Comparison of ENCODE assay signal across 8 mouse cellular contexts in the genomic region with DNA sequence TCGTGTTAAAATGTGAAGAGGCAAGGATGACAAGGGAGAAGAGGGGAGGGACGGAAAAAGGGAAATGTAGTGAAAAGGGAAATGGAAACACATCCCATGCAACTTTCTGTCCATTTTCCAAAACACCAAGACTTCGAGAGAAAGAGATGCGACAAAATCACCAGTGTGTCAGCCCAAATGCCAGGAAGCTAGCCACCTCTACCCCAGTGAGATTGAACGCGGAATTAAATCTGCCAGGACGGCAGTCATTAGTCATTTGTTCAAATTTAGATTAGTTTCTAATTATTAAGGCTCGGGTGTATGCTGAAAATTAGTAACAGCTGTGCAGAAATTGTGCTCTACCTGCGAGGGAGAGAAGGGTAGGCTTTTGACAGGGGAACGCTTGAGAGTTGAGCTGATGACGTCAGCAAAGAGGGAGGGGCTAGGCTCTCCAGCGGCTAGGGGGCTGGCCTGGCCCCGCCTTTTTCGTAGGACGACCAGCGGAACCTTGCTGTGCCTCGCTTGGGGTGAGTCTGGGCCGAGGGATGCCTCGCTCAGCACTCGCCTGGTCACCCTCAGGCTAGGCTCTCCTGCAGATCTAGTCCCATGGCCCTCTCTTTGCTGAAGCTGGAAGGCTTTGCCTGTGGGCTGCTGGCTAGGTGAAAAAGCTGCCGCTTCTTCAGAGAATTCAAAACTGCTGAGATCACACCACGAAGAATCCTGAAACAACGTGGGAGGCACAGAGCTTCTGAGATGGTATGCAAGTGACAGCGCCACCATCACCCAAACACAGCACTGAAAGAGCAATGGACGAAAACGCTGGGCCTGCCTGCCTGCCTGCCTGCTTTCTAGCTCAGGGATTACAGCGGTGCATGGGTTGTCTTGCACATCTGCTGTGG. TPM values are rescaled to one million over a fixed set of nuclear protein-coding genes. Genes with fewer than 3 reads are reported as not detected.
DNase-seq lines count a peak whose midpoint lies in the region; ATAC-seq and TF ChIP-seq lines count a peak whose summit lies in the region.

No protein-coding gene starts in this region.

- H3K27me3 ChIP-seq in small intestine, adult 2 months (ENCODE audit: control insufficient read depth, insufficient read depth, low read length), result no peaks in the 10 kb centered on the region

- no peak overlapping the region for H3K27ac ChIP-seq in small intestine, adult 2 months (ENCODE audit: insufficient read depth, low read depth, low read length)

- TF ChIP-seq POLR2A in small intestine, adult 2 months (IDR thresholded peaks at IDR 0.05; ENCODE audit: low read depth, low read length), result no peak

- intact Hi-C loops in left cerebral cortex, postnatal 4 days (cut with DNase I), result no loop called here

- peak; percentile 74 for ATAC-seq in cerebellum, adult (ENCODE audit: insufficient number of reproducible peaks, low FRiP score, low TSS enrichment)

- 69% methylated on average over 27 of the region's 27 CpGs for WGBS in small intestine, adult 2 months

- peak overlapping the region; percentile 38 for H3K4me3 ChIP-seq in small intestine, adult 2 months (ENCODE audit: low read depth, low read length)

- peaks cover 38% of the 10 kb centered on the region for H3K36me3 ChIP-seq in small intestine, adult 2 months (ENCODE audit: control insufficient read depth, insufficient read depth, low read length)

- no peak for TF ChIP-seq CTCF in small intestine, adult 2 months (IDR thresholded peaks at IDR 0.05; ENCODE audit: extremely low read depth, insufficient read length, insufficient replicate concordance, low read depth, low read length)

- no peaks in the 10 kb centered on the region for H3K4me1 ChIP-seq in small intestine, adult 2 months (ENCODE audit: control insufficient read depth, insufficient read depth, insufficient read length, low read length)

- no peak for DNase-seq in cerebellum, adult 11 months
- DNase-seq in embryo, embryonic 9.5 days (ENCODE audit: extremely low spot score), result peak; percentile 78
- peak; percentile 17 for DNase-seq in gastrocnemius, postnatal 25 days
- peak; percentile 11 for DNase-seq in kidney, adult 11 months
- peak; percentile 66 for DNase-seq in left cerebral cortex, postnatal 4 days
- DNase-seq in mesoderm, embryonic 11.5 days (ENCODE audit: low read depth, low spot score), result peak; percentile 84

RNA-seq across cellular contexts. Expression of gene Myb, which starts 15.9 kb away (rescaled TPM):
- under 1 TPM; 0.10 to 0.48 TPM for total RNA-seq in gastrocnemius, postnatal 25 days (2021)
- 1 to 10 TPM; 2.0 to 2.2 TPM for total RNA-seq in left cerebral cortex, postnatal 4 days (2021)
- 4.8 and 8.4 TPM in 2 replicates for polyA plus RNA-seq in small intestine, adult 2 months (2012; rRNA removed)
